Mouse (Mus musculus) ES-Bruce4 (cell line): ENCODE measurements around the gene Zfp704. TPM values are rescaled to one million over a fixed set of nuclear protein-coding genes. Genes with fewer than 3 reads are reported as not detected.

Experiments
- H3K27ac ChIP-seq: 2 replicates; pipeline ENCODE4 v1.5.1; 2012; ENCODE audit warnings: low read length, inconsistent platforms; ENCODE audit not compliant: insufficient read depth
- H3K27me3 ChIP-seq: 2 replicates; pipeline ENCODE4 v1.6.1; 2012; ENCODE audit warnings: mild to moderate bottlenecking, low read length, inconsistent platforms; ENCODE audit not compliant: control insufficient read depth, poor library complexity, insufficient read depth, severe bottlenecking
- H3K36me3 ChIP-seq: 2 replicates; pipeline ENCODE4 v1.6.1; 2012; ENCODE audit warnings: inconsistent platforms, mild to moderate bottlenecking, low read length, moderate library complexity; ENCODE audit not compliant: control insufficient read depth, poor library complexity, insufficient read depth, severe bottlenecking
- H3K4me1 ChIP-seq: one replicate; pipeline ENCODE4 v1.8.1; 2011; ENCODE audit warnings: low read length; ENCODE audit not compliant: control insufficient read depth, insufficient read depth
- H3K4me3 ChIP-seq: 2 replicates; pipeline ENCODE4 v1.5.1; 2011; ENCODE audit warnings: low read depth, mild to moderate bottlenecking, low read length
- H3K9ac ChIP-seq: 2 replicates; pipeline ENCODE4 v1.6.1; 2012; ENCODE audit warnings: low read depth, mild to moderate bottlenecking, inconsistent platforms; ENCODE audit not compliant: poor library complexity, severe bottlenecking
- H3K9me3 ChIP-seq: replicated peaks from 2 replicates; pipeline ENCODE4 v1.6.1; 2012; ENCODE audit warnings: mild to moderate bottlenecking, low read length, inconsistent platforms; ENCODE audit not compliant: control insufficient read depth, poor library complexity, insufficient read depth, severe bottlenecking
- CTCF ChIP-seq: IDR thresholded peaks from one replicate; pipeline ENCODE4 v1.8.1; 2011; ENCODE audit warnings: low read depth, low read length
- EP300 ChIP-seq: IDR thresholded peaks from 2 replicates; pipeline ENCODE4 v1.6.1; 2011; ENCODE audit warnings: low read depth, low read length; ENCODE audit not compliant: insufficient read depth
- POLR2A ChIP-seq: IDR thresholded peaks from one replicate; pipeline ENCODE4 v1.8.1; 2011; ENCODE audit warnings: low read length; ENCODE audit not compliant: insufficient read depth
- polyA plus RNA-seq: library from polyadenylated mRNA; stranded (reverse); fragments of >200 nt; gene quantifications from 2 replicates; pipeline ENCODE4 v1.2.4, GENCODE M21; 2011; ENCODE audit warnings: low read depth; ENCODE audit not compliant: missing spikeins, insufficient read depth, insufficient read length

The Zfp704 gene
- polyA plus RNA-seq, 1 experiment = 24.7 TPM

GRCm38 (mm10) chr3:9588635-9589034 is 21.2 kb downstream of the Zfp704 start:
- no peak overlapping the region for H3K4me3 ChIP-seq
- H3K36me3 ChIP-seq = no peaks in the 10 kb centered on the region
- H3K9me3 ChIP-seq = no peaks in the 10 kb centered on the region
- no peaks in the 10 kb centered on the region for H3K27me3 ChIP-seq
- no peak overlapping the region for H3K27ac ChIP-seq
- TF ChIP-seq CTCF (no peak), EP300 (no peak), POLR2A (no peak)
- H3K4me1 ChIP-seq = no peaks in the 10 kb centered on the region
- H3K9ac ChIP-seq = no peak overlapping the region

DNA sequence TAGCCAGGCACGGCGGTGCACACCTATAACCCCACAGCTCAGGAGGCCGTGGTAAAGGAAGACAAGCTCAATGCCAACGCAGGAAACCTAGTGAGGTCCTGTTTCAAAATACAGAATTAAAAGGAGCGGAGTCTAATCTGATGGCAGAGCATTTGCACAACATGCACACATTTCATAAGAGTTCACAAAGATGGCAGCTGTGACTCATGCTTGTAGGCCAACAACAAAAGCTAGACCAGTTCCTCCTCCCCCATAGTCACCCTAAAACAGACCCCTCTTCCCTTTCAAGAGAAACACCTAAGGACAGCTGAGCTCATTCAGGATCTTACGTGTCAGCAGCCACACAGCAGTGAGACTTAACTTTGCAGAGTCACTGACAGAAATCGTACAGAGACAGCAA is 22.6 kb downstream of the Zfp704 start:
- Histone ChIP-seq H3K36me3 (no peaks in the 10 kb centered on the region), H3K9ac (no peak overlapping the region), H3K9me3 (no peaks in the 10 kb centered on the region), H3K27me3 (no peaks in the 10 kb centered on the region), H3K27ac (no peak overlapping the region), H3K4me1 (no peaks in the 10 kb centered on the region), H3K4me3 (no peak overlapping the region)
- TF ChIP-seq EP300 (no peak), CTCF (no peak), POLR2A (no peak)

- Histone ChIP-seq H3K4me3 (no peak overlapping the region), H3K9me3 (no peaks in the 10 kb centered on the region), H3K36me3 (no peaks in the 10 kb centered on the region), H3K27ac (no peak overlapping the region), H3K27me3 (no peaks in the 10 kb centered on the region), H3K4me1 (no peaks in the 10 kb centered on the region), H3K9ac (no peak overlapping the region)
- TF ChIP-seq POLR2A = no peak
- no peak for TF ChIP-seq EP300
- no peak for TF ChIP-seq CTCF
Measured at GRCm38 (mm10) chr3:9583516-9583915, 26.4 kb downstream of the Zfp704 start.

DNA sequence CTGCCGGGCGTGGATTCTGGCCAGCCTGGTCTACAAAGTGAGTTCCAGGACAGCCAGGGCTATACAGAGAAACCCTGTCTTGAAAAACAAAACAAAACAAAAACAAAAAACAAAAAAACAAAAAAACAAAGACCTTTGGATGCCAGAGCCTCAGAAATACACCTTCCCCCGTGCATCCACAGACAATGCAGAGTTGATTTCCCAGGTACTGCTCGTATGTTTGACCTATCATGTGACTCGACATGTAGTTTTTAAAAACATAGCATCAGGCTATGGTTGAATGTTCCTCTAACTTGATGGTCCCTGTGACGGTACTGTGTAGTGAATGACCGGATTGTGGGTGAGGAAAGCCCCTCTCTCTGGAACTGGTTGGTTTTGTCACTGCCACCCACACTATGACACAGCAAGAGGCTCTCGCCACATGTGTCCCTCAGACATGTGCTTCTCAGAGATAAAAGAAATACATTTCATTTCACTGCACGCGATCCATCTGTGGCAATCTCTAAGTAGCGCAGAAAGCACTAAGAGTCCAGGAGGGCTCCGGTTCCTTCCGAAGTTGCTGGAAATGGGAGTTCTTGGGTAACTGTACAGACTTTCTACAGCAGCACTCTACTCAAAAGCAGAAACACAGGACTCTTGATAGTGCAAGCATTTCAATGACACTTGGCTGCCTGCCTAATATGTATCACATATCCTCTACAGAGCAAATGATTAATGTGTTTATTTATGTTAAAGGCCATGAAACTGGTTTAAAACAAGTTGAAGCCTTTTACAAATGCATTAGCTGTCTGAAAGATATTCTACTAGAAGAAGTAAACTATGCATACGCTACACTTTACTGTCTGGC is 28.7 kb downstream of the Zfp704 start:
- Histone ChIP-seq H3K4me3 (no peak overlapping the region), H3K36me3 (no peaks in the 10 kb centered on the region), H3K4me1 (peaks cover 4% of the 10 kb centered on the region), H3K27me3 (no peaks in the 10 kb centered on the region), H3K27ac (no peak overlapping the region), H3K9me3 (no peaks in the 10 kb centered on the region), H3K9ac (no peak overlapping the region)
- TF ChIP-seq POLR2A (no peak), EP300 (no peak), CTCF (no peak)

DNA sequence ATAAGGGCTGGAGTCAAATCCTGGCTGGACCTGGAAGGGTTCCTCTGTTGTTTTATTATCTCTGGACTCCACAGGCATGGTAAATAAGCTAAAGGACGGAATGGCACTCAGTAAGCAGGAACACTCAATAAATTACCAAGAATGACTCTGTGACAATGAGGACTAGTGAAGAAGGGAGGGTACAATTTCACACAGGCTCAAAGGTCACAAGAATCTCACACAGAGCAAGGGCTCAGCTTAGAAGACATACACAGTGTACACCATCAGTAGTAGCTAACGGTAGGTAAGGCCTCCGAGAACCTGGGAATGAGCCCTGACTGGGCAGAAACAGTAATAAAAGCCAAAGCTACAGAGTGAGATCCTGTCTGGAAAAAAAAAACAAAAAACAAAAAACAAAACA is 29.8 kb downstream of the Zfp704 start:
- H3K27me3 ChIP-seq = no peaks in the 10 kb centered on the region
- H3K36me3 ChIP-seq = no peaks in the 10 kb centered on the region
- H3K9ac ChIP-seq = no peak overlapping the region
- peaks cover 4% of the 10 kb centered on the region for H3K4me1 ChIP-seq
- H3K4me3 ChIP-seq = no peak overlapping the region
- no peak overlapping the region for H3K27ac ChIP-seq
- no peaks in the 10 kb centered on the region for H3K9me3 ChIP-seq
- TF ChIP-seq EP300 (no peak), POLR2A (no peak), CTCF (no peak)

GRCm38 (mm10) chr3:9579028-9579643 is 30.7 kb downstream of the Zfp704 start:
- Histone ChIP-seq H3K9ac (no peak overlapping the region), H3K4me3 (no peak overlapping the region), H3K4me1 (peaks cover 9% of the 10 kb centered on the region), H3K27ac (no peak overlapping the region), H3K36me3 (no peaks in the 10 kb centered on the region), H3K9me3 (no peaks in the 10 kb centered on the region), H3K27me3 (no peaks in the 10 kb centered on the region)
- TF ChIP-seq CTCF (no peak), EP300 (no peak), POLR2A (no peak)
